Mouse (Mus musculus) E14TG2a.4 (cell line): ENCODE data around the gene Fzd7.

Source experiments
- H3K27me3 ChIP-seq: 2 replicates; pipeline ENCODE4 v1.6.1; 2014; ENCODE audit warnings: low read length, control low read depth; ENCODE audit not compliant: insufficient read depth
- H3K36me3 ChIP-seq: 2 replicates; pipeline ENCODE4 v1.6.1; 2014; ENCODE audit warnings: low read length, control low read depth; ENCODE audit not compliant: insufficient read depth
- H3K4me1 ChIP-seq: replicated peaks from 2 replicates; pipeline ENCODE4 v1.6.1; 2014; ENCODE audit warnings: low read depth, low read length, control low read depth
- H3K4me3 ChIP-seq: replicated peaks from 2 replicates; pipeline ENCODE4 v1.5.1; 2014; ENCODE audit warnings: mild to moderate bottlenecking, low read length
- H3K9me3 ChIP-seq: 2 replicates; pipeline ENCODE4 v1.6.1; 2014; ENCODE audit warnings: low read length, control low read depth
- CTCF ChIP-seq: conservative IDR thresholded peaks from 2 replicates; pipeline ENCODE4 v1.5.1; 2014; ENCODE audit warnings: low read length
- NANOG ChIP-seq: IDR thresholded peaks from 2 replicates; pipeline ENCODE4 v1.6.1; 2014; ENCODE audit warnings: borderline replicate concordance, low read length, mixed read lengths
- POU5F1 ChIP-seq: IDR thresholded peaks from 2 replicates; pipeline ENCODE4 v1.6.1; 2014; ENCODE audit warnings: low read length, borderline replicate concordance

Gene Fzd7

GRCm38 (mm10) chr1:59478911-59479310, 3.3 kb upstream of the Fzd7 start:
- Histone ChIP-seq H3K36me3 (peaks cover 10% of the 10 kb centered on the region), H3K4me3 (no peak overlapping the region), H3K4me1 (peaks cover 64% of the 10 kb centered on the region), H3K9me3 (no peaks in the 10 kb centered on the region), H3K27me3 (peaks cover 49% of the 10 kb centered on the region)
- TF ChIP-seq CTCF (no peak), NANOG (no peak), POU5F1 (no peak)

DNA sequence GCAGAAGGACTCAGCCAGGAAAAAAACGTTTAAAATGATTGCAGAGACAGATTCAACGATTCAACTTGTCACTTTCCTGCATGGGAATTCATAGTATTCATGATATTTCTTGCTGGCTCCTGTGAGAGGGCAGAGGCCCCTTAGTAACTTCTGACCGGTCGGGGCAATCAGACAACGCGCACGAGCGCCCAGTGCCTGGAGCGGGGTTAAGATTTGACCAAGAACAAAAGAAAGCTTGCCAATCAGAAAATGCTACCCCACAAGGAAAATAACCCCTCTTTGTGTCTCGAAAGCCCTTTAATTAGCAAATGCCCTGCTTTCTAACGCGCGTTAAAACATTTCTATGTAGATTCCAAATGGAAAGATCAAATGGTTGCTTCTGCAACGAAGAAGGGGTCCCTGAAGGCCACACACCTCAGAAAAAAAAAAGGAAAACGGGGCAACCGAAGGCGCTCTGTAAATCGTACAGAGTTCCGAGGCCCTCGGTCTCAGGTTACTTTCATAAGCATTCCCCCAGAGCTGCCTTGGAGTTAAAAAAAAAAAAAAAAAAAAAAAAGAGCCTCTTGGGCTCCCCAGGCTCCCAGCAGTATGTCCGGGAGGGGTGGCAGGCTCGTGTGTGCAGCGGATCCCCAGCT, 1.3 kb upstream of the Fzd7 start:
- H3K4me3 ChIP-seq = peak overlapping the region; percentile 93
- H3K36me3 ChIP-seq = peaks cover 31% of the 10 kb centered on the region
- no peak for TF ChIP-seq NANOG
- no peak for TF ChIP-seq CTCF
- TF ChIP-seq POU5F1 = no peak
- H3K4me1 ChIP-seq = peaks cover 59% of the 10 kb centered on the region
- no peaks in the 10 kb centered on the region for H3K9me3 ChIP-seq
- peaks cover 39% of the 10 kb centered on the region for H3K27me3 ChIP-seq

GRCm38 (mm10) chr1:59481456-59482291, 550 bp upstream of the Fzd7 start:
- H3K27me3 ChIP-seq = peaks cover 33% of the 10 kb centered on the region
- H3K4me3 ChIP-seq = peak overlapping the region; percentile 93
- TF ChIP-seq CTCF = no peak
- TF ChIP-seq NANOG = no peak
- TF ChIP-seq POU5F1 = no peak
- H3K36me3 ChIP-seq = peaks cover 37% of the 10 kb centered on the region
- H3K4me1 ChIP-seq = peaks cover 61% of the 10 kb centered on the region
- no peaks in the 10 kb centered on the region for H3K9me3 ChIP-seq

GRCm38 (mm10) chr1:59482696-59483520, 684 bp downstream of the Fzd7 start:
- Histone ChIP-seq H3K4me1 (peaks cover 71% of the 10 kb centered on the region), H3K27me3 (peaks cover 26% of the 10 kb centered on the region), H3K9me3 (no peaks in the 10 kb centered on the region), H3K4me3 (peak overlapping the region; percentile 93), H3K36me3 (peaks cover 49% of the 10 kb centered on the region)
- TF ChIP-seq NANOG = no peak
- TF ChIP-seq CTCF = no peak
- TF ChIP-seq POU5F1 = no peak

DNA sequence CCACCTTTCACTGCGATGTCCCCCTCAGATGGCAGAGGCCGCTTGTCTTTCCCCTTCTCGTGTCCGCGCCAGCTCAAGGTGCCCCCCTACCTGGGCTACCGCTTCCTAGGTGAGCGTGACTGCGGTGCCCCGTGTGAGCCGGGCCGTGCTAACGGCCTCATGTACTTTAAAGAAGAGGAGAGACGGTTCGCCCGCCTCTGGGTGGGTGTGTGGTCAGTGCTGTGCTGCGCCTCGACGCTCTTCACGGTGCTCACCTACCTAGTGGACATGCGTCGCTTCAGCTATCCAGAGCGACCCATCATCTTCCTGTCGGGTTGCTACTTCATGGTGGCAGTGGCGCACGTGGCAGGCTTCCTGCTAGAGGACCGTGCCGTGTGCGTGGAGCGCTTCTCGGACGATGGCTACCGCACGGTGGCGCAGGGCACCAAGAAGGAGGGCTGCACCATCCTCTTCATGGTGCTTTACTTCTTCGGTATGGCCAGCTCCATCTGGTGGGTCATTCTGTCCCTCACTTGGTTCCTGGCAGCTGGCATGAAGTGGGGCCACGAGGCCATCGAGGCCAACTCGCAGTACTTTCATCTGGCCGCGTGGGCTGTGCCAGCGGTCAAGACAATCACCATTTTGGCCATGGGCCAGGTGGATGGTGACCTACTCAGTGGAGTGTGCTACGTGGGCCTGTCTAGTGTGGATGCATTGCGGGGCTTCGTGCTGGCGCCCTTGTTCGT, 1.5 kb downstream of the Fzd7 start:
- H3K27me3 ChIP-seq = peaks cover 22% of the 10 kb centered on the region
- no peaks in the 10 kb centered on the region for H3K9me3 ChIP-seq
- H3K4me3 ChIP-seq = peak overlapping the region; percentile 93
- peaks cover 54% of the 10 kb centered on the region for H3K36me3 ChIP-seq
- H3K4me1 ChIP-seq = peaks cover 74% of the 10 kb centered on the region
- no peak; the same call in 1 of the 2 replicates for TF ChIP-seq CTCF

DNA sequence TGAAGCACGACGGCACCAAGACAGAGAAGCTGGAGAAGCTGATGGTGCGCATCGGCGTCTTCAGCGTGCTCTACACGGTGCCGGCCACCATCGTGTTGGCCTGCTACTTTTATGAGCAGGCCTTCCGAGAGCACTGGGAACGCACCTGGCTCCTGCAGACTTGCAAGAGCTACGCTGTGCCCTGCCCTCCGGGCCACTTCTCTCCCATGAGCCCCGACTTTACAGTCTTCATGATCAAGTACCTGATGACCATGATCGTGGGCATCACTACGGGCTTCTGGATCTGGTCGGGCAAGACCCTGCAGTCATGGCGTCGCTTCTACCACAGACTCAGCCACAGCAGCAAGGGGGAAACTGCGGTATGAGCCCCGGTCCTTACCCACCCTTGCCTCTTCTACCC, 2.1 kb downstream of the Fzd7 start:
- Histone ChIP-seq H3K36me3 (peaks cover 60% of the 10 kb centered on the region), H3K4me1 (peaks cover 75% of the 10 kb centered on the region), H3K27me3 (peaks cover 15% of the 10 kb centered on the region), H3K9me3 (no peaks in the 10 kb centered on the region), H3K4me3 (peak overlapping the region; percentile 93)
- TF ChIP-seq CTCF (no peak), NANOG (no peak), POU5F1 (no peak)

GRCm38 (mm10) chr1:59484791-59485785, 2.9 kb downstream of the Fzd7 start:
- Histone ChIP-seq H3K4me3 (peak overlapping the region; percentile 93), H3K9me3 (no peaks in the 10 kb centered on the region), H3K27me3 (peaks cover 10% of the 10 kb centered on the region), H3K36me3 (peaks cover 66% of the 10 kb centered on the region), H3K4me1 (peaks cover 69% of the 10 kb centered on the region)
- TF ChIP-seq POU5F1 (no peak), CTCF (no peak), NANOG (no peak)
